Mouse (Mus musculus): ENCODE measurements around the gene Bloc1s6. TPM values are rescaled to one million over a fixed set of nuclear protein-coding genes. Genes with fewer than 3 reads are reported as not detected.

The Bloc1s6 gene
- total RNA-seq, 2 experiments from 2014 or later, result 28.8 to 32.3 TPM

- no peak for DNase-seq
Measured at GRCm38 (mm10) chr2:122764526-122764925, 26.2 kb downstream of the Bloc1s6 start.

GRCm38 (mm10) chr2:122765071-122765793 is 26.9 kb downstream of the Bloc1s6 start, which contains the start of gene Sqor:
Gene Sqor (plus strand): TSS chr2:122765237.
- peak; percentile 87 to 91 for DNase-seq

GRCm38 (mm10) chr2:122765794-122766145 is 27.5 kb downstream of the Bloc1s6 start:
- DNase-seq, result no peak

- peak; percentile 62 to 76 for DNase-seq
Measured at GRCm38 (mm10) chr2:122771002-122771401, 32.7 kb downstream of the Bloc1s6 start.

- DNase-seq, result no peak
Measured at GRCm38 (mm10) chr2:122772899-122773298, 34.6 kb downstream of the Bloc1s6 start.

- DNase-seq, result no peak
Measured at GRCm38 (mm10) chr2:122775491-122775890, 37.2 kb downstream of the Bloc1s6 start.

- peak; percentile 6 to 11 for DNase-seq
Measured at GRCm38 (mm10) chr2:122776823-122777222, 38.5 kb downstream of the Bloc1s6 start.

- no peak for DNase-seq
Measured at GRCm38 (mm10) chr2:122779967-122780366, 41.7 kb downstream of the Bloc1s6 start.

- DNase-seq, result peak; percentile 8 to 25
Measured at GRCm38 (mm10) chr2:122780447-122780846, 42.1 kb downstream of the Bloc1s6 start.

- peak; percentile 31 to 52 for DNase-seq
Measured at GRCm38 (mm10) chr2:122781590-122782356, 43.5 kb downstream of the Bloc1s6 start.

GRCm38 (mm10) chr2:122783730-122784129 is 45.4 kb downstream of the Bloc1s6 start:
- no peak for DNase-seq

GRCm38 (mm10) chr2:122784701-122785100 is 46.4 kb downstream of the Bloc1s6 start:
- DNase-seq, result no peak

- no peak for DNase-seq
Measured at GRCm38 (mm10) chr2:122786167-122786566, 47.9 kb downstream of the Bloc1s6 start.

- DNase-seq, result peak in 1 of 2 experiments; percentile 25
Measured at GRCm38 (mm10) chr2:122789311-122789710, 51.0 kb downstream of the Bloc1s6 start.

- no peak for DNase-seq
Measured at GRCm38 (mm10) chr2:122789730-122790129, 51.4 kb downstream of the Bloc1s6 start.

Other genes with a start within 250 kb of the Bloc1s6 start
- 1 to 10 TPM; 3.1 to 3.2 TPM for gene Gatm, start 127.2 kb upstream of the Bloc1s6 start, total RNA-seq (2021)
- under 1 TPM; 0.41 to 0.60 TPM for gene AA467197, start 101.5 kb upstream of the Bloc1s6 start, total RNA-seq (2021)
- gene Slc30a4, start 35.8 kb upstream of the Bloc1s6 start, total RNA-seq (2021), result 1 to 10 TPM; 7.4 to 7.7 TPM
- 10 to 100 TPM; 50.1 to 58.4 TPM for gene Sqor, start 26.7 kb downstream of the Bloc1s6 start, total RNA-seq (2021)